Mouse (Mus musculus): ENCODE measurements around the gene Il31ra.

- TF ChIP-seq CTCF (IDR thresholded peaks at IDR 0.05; ENCODE audit: extremely low read depth, insufficient read depth, insufficient read length, insufficient replicate concordance) (no peak), POLR2A (IDR thresholded peaks at IDR 0.05; ENCODE audit: low read depth, low read length) (no peak)
Observed at GRCm38 (mm10) chr13:112621592-112621991, 27.4 kb upstream of the Il31ra start.

Data from spleen, adult 2 months (tissue).